Mouse (Mus musculus): ENCODE data around the gene Pilra. TPM values are rescaled to one million over a fixed set of nuclear protein-coding genes. Genes with fewer than 3 reads are reported as not detected.

Gene Pilra
- total and polyA plus RNA-seq, 3 experiments, result 0.97 to 3.1 (median 2.6) TPM

- H3K4me3 ChIP-seq, result no peak overlapping the region
- intact Hi-C loops (cut with DNase I), result no loop called here
- H3K4me1 ChIP-seq (ENCODE audit: control insufficient read depth, insufficient read depth, low read length), result peaks cover 1% of the 10 kb centered on the region; the same call in 1 of the 2 replicates
- H3K36me3 ChIP-seq (ENCODE audit: control insufficient read depth, insufficient read depth, low read length), result no peaks in the 10 kb centered on the region
- no peak for TF ChIP-seq POLR2A (IDR thresholded peaks at IDR 0.05; ENCODE audit: insufficient read depth, low read depth, low read length)
- TF ChIP-seq CTCF (IDR thresholded peaks at IDR 0.05), result no peak
- TF ChIP-seq EP300 (IDR thresholded peaks at IDR 0.05; ENCODE audit: insufficient read depth, low read depth, low read length), result no peak
- no peaks in the 10 kb centered on the region for H3K79me2 ChIP-seq (replicated peaks; ENCODE audit: control insufficient read depth, insufficient read depth, low read length)
- H3K27me3 ChIP-seq (ENCODE audit: control insufficient read depth, insufficient read depth, low read length), result no peaks in the 10 kb centered on the region
- H3K27ac ChIP-seq, result no peak overlapping the region
- no peak overlapping the region for H3K9ac ChIP-seq (ENCODE audit: low read depth, low read length)
- DNase-seq, result no peak
- WGBS, result 69% methylated on average over 6 of the region's 6 CpGs
These were observed 4.6 kb downstream of the Pilra start for GRCm38 (mm10) chr5:137831506-137831905.

GRCm38 (mm10) chr5:137831106-137831505 is 5.0 kb downstream of the Pilra start:
- intact Hi-C loops (cut with DNase I), result no loop called here
- H3K4me3 ChIP-seq, result no peak overlapping the region
- WGBS, result 66% methylated on average over 4 of the region's 4 CpGs

GRCm38 (mm10) chr5:137830238-137830637 is 5.8 kb downstream of the Pilra start:
- DNase-seq, result peak in 1 of 2 experiments; percentile 23
- 58% methylated on average over 7 of the region's 7 CpGs for WGBS
- H3K9ac ChIP-seq (ENCODE audit: low read depth, low read length), result no peak overlapping the region
- H3K27me3 ChIP-seq (ENCODE audit: control insufficient read depth, insufficient read depth, low read length), result no peaks in the 10 kb centered on the region
- no peak overlapping the region for H3K27ac ChIP-seq
- peaks cover 1% of the 10 kb centered on the region; the same call in 1 of the 2 replicates for H3K4me1 ChIP-seq (ENCODE audit: control insufficient read depth, insufficient read depth, low read length)
- H3K36me3 ChIP-seq (ENCODE audit: control insufficient read depth, insufficient read depth, low read length), result no peaks in the 10 kb centered on the region
- no peak for TF ChIP-seq POLR2A (IDR thresholded peaks at IDR 0.05; ENCODE audit: insufficient read depth, low read depth, low read length)
- TF ChIP-seq CTCF (IDR thresholded peaks at IDR 0.05), result no peak
- no peak for TF ChIP-seq EP300 (IDR thresholded peaks at IDR 0.05; ENCODE audit: insufficient read depth, low read depth, low read length)
- intact Hi-C loops (cut with DNase I), result no loop called here
- H3K4me3 ChIP-seq, result no peak overlapping the region
- no peaks in the 10 kb centered on the region for H3K79me2 ChIP-seq (replicated peaks; ENCODE audit: control insufficient read depth, insufficient read depth, low read length)

More at GRCm38 (mm10) chr5:137831106-137831505, 5.0 kb downstream of the Pilra start:
- H3K79me2 ChIP-seq (replicated peaks; ENCODE audit: control insufficient read depth, insufficient read depth, low read length), result no peaks in the 10 kb centered on the region
- H3K27me3 ChIP-seq (ENCODE audit: control insufficient read depth, insufficient read depth, low read length), result no peaks in the 10 kb centered on the region
- no peak overlapping the region for H3K9ac ChIP-seq (ENCODE audit: low read depth, low read length)
- no peak for TF ChIP-seq POLR2A (IDR thresholded peaks at IDR 0.05; ENCODE audit: insufficient read depth, low read depth, low read length)
- no peak for TF ChIP-seq CTCF (IDR thresholded peaks at IDR 0.05)
- TF ChIP-seq EP300 (IDR thresholded peaks at IDR 0.05; ENCODE audit: insufficient read depth, low read depth, low read length), result no peak
- no peak for DNase-seq
- peaks cover 1% of the 10 kb centered on the region; the same call in 1 of the 2 replicates for H3K4me1 ChIP-seq (ENCODE audit: control insufficient read depth, insufficient read depth, low read length)
- no peak overlapping the region for H3K27ac ChIP-seq
- no peaks in the 10 kb centered on the region for H3K36me3 ChIP-seq (ENCODE audit: control insufficient read depth, insufficient read depth, low read length)

- TF ChIP-seq CTCF (IDR thresholded peaks at IDR 0.05), result no peak
- intact Hi-C loops (cut with DNase I), result no loop called here
- 77% methylated on average over 6 of the region's 6 CpGs for WGBS
These were observed 7.4 kb downstream of the Pilra start for GRCm38 (mm10) chr5:137828694-137829093.

GRCm38 (mm10) chr5:137826421-137826820 is 9.7 kb downstream of the Pilra start:
- intact Hi-C loops (cut with DNase I), result no loop called here
- no peak overlapping the region for H3K27ac ChIP-seq
- H3K4me1 ChIP-seq (ENCODE audit: control insufficient read depth, insufficient read depth, low read length), result no peaks in the 10 kb centered on the region; the same call in 1 of the 2 replicates
- 40% methylated on average over 7 of the region's 7 CpGs for WGBS
- H3K9ac ChIP-seq (ENCODE audit: low read depth, low read length), result no peak overlapping the region
- H3K4me3 ChIP-seq, result no peak overlapping the region
- no peaks in the 10 kb centered on the region for H3K36me3 ChIP-seq (ENCODE audit: control insufficient read depth, insufficient read depth, low read length)
- no peak for TF ChIP-seq CTCF (IDR thresholded peaks at IDR 0.05)
- no peak for TF ChIP-seq POLR2A (IDR thresholded peaks at IDR 0.05; ENCODE audit: insufficient read depth, low read depth, low read length)
- no peaks in the 10 kb centered on the region for H3K79me2 ChIP-seq (replicated peaks; ENCODE audit: control insufficient read depth, insufficient read depth, low read length)
- no peak for DNase-seq
- no peaks in the 10 kb centered on the region for H3K27me3 ChIP-seq (ENCODE audit: control insufficient read depth, insufficient read depth, low read length)

More at GRCm38 (mm10) chr5:137828694-137829093, 7.4 kb downstream of the Pilra start:
- no peak overlapping the region for H3K27ac ChIP-seq
- no peak overlapping the region for H3K9ac ChIP-seq (ENCODE audit: low read depth, low read length)
- DNase-seq, result peak in 1 of 2 experiments; percentile 14
- H3K36me3 ChIP-seq (ENCODE audit: control insufficient read depth, insufficient read depth, low read length), result no peaks in the 10 kb centered on the region
- peaks cover 1% of the 10 kb centered on the region; the same call in 1 of the 2 replicates for H3K4me1 ChIP-seq (ENCODE audit: control insufficient read depth, insufficient read depth, low read length)
- H3K27me3 ChIP-seq (ENCODE audit: control insufficient read depth, insufficient read depth, low read length), result no peaks in the 10 kb centered on the region
- no peaks in the 10 kb centered on the region for H3K79me2 ChIP-seq (replicated peaks; ENCODE audit: control insufficient read depth, insufficient read depth, low read length)
- H3K4me3 ChIP-seq, result no peak overlapping the region

GRCm38 (mm10) chr5:137825971-137826370 is 10.1 kb downstream of the Pilra start:
- no peaks in the 10 kb centered on the region for H3K27me3 ChIP-seq (ENCODE audit: control insufficient read depth, insufficient read depth, low read length)

More at GRCm38 (mm10) chr5:137825971-137826370, 10.1 kb downstream of the Pilra start:
- TF ChIP-seq EP300 (IDR thresholded peaks at IDR 0.05; ENCODE audit: insufficient read depth, low read depth, low read length) (no peak), CTCF (IDR thresholded peaks at IDR 0.05) (no peak), POLR2A (IDR thresholded peaks at IDR 0.05; ENCODE audit: insufficient read depth, low read depth, low read length) (no peak)
- H3K27ac ChIP-seq, result no peak overlapping the region
- no peak for DNase-seq
- no peak overlapping the region for H3K4me3 ChIP-seq
- intact Hi-C loops (cut with DNase I), result no loop called here
- no peaks in the 10 kb centered on the region for H3K79me2 ChIP-seq (replicated peaks; ENCODE audit: control insufficient read depth, insufficient read depth, low read length)
- no peaks in the 10 kb centered on the region for H3K36me3 ChIP-seq (ENCODE audit: control insufficient read depth, insufficient read depth, low read length)
- H3K9ac ChIP-seq (ENCODE audit: low read depth, low read length), result no peak overlapping the region
- H3K4me1 ChIP-seq (ENCODE audit: control insufficient read depth, insufficient read depth, low read length), result no peaks in the 10 kb centered on the region; the same call in 1 of the 2 replicates
- WGBS, result 57% methylated on average over 2 of the region's 2 CpGs

Measured in heart, adult 2 months (tissue).